16 mouse cellular contexts compared by ENCODE assay signal in the genomic region with DNA sequence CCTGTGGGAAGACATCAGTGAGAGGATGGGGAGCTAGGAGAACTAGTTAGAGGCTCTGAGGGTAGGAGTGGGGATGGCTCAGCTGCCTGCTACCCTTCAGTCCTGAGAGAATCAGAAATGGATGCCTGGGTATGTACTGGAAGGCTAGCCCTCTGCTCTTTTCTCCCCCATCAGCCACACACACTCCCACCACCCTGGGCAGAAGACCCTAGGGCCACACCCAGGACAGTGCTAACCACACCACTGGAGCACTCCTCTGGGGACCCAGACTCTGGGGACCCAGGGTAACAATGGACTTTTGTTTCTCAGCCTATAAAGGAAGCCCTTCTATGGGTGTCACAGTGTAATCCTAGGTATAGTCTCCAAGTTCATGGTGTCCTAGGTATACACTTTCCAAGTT.
DNase-seq lines count a peak whose midpoint lies in the region; ATAC-seq and TF ChIP-seq lines count a peak whose summit lies in the region.
"Had no signal": no experiment of that assay in that cellular context is flagged by ENCODE, and none has a peak within 500 bp of the region (broad histone marks: within the 10 kb centered on the region; RNA-seq: fewer than 3 reads in every experiment).

No protein-coding gene starts in this region.

- DNase-seq in heart, postnatal 4 days, result no peak
- DNase-seq in limb, embryonic 10.5 days (ENCODE audit: low spot score), result no peak
- no peak for DNase-seq in adrenal gland, adult 2 months
- DNase-seq: cerebellum, adult 11-12 months; cerebellum, postnatal 25 days; left cerebral cortex, postnatal 4 days; midbrain, embryonic 14.5 days had no signal

- no peak overlapping the region for H3K4me2 ChIP-seq in heart, embryonic 12.5 days
- no peak overlapping the region for H3K4me2 ChIP-seq in limb, embryonic 12.5 days
- H3K4me2 ChIP-seq in forebrain, embryonic 12.5 days, result no peak overlapping the region
- H3K4me2 ChIP-seq: kidney, embryonic 15.5 days had no signal

- no peaks in the 10 kb centered on the region for H3K9me3 ChIP-seq in heart, embryonic 12.5 days (replicated peaks)
- no peaks in the 10 kb centered on the region for H3K9me3 ChIP-seq in limb, embryonic 12.5 days
- H3K9me3 ChIP-seq in limb, embryonic 10.5 days (replicated peaks), result no peaks in the 10 kb centered on the region
- no peaks in the 10 kb centered on the region for H3K9me3 ChIP-seq in forebrain, embryonic 12.5 days
- H3K9me3 ChIP-seq: kidney, embryonic 15.5 days had no signal

- ATAC-seq in heart, embryonic 12.5 days (ENCODE audit: insufficient number of reproducible peaks, low FRiP score), result 0 out of 2 replicates have a peak, but pooled peaks have one; percentile 35
- peak; percentile 73; the same call in 1 of the 2 replicates for ATAC-seq in limb, embryonic 12.5 days (ENCODE audit: insufficient number of reproducible peaks, insufficient read depth, low FRiP score, low TSS enrichment, low read depth)
- no peak for ATAC-seq in forebrain, embryonic 12.5 days (ENCODE audit: low FRiP score)
- ATAC-seq: forebrain, embryonic 14.5 days; hindbrain, embryonic 16.5 days had no signal

- no peak overlapping the region for H3K9ac ChIP-seq in heart, embryonic 12.5 days
- H3K9ac ChIP-seq in limb, embryonic 12.5 days (replicated peaks), result no peak overlapping the region
- H3K9ac ChIP-seq in forebrain, embryonic 12.5 days, result no peak overlapping the region
- H3K9ac ChIP-seq: kidney, embryonic 15.5 days; liver, embryonic 14.5 days had no signal

- TF ChIP-seq CTCF in bone marrow, adult 2 months (IDR thresholded peaks at IDR 0.05; ENCODE audit: control insufficient read depth, insufficient read depth, low read length), result no peak

- no peaks in the 10 kb centered on the region; the same call in 1 of the 2 replicates for H3K27me3 ChIP-seq in heart, embryonic 12.5 days (replicated peaks)
- no peaks in the 10 kb centered on the region for H3K27me3 ChIP-seq in limb, embryonic 12.5 days
- H3K27me3 ChIP-seq in limb, embryonic 10.5 days (ENCODE audit: low read depth, poor library complexity, severe bottlenecking), result no peaks in the 10 kb centered on the region
- no peaks in the 10 kb centered on the region for H3K27me3 ChIP-seq in forebrain, embryonic 12.5 days
- H3K27me3 ChIP-seq: kidney, embryonic 15.5 days had no signal

- no peak overlapping the region for H3K4me3 ChIP-seq in heart, embryonic 12.5 days
- no peak overlapping the region for H3K4me3 ChIP-seq in limb, embryonic 12.5 days (replicated peaks)
- H3K4me3 ChIP-seq in limb, embryonic 10.5 days, result no peak overlapping the region
- H3K4me3 ChIP-seq in bone marrow, adult 2 months (replicated peaks; ENCODE audit: control insufficient read depth, low read depth, low read length), result no peak overlapping the region
- H3K4me3 ChIP-seq in brown adipose tissue, adult 24 weeks (ENCODE audit: insufficient read depth, low read depth, low read length), result no peak overlapping the region
- H3K4me3 ChIP-seq in forebrain, embryonic 12.5 days (replicated peaks), result no peak overlapping the region
- H3K4me3 ChIP-seq: kidney, embryonic 15.5 days had no signal

- TF ChIP-seq POLR2A in bone marrow, adult 2 months (IDR thresholded peaks at IDR 0.05; ENCODE audit: borderline replicate concordance, control insufficient read depth, low read depth, low read length), result no peak

- peak overlapping the region; percentile 71 for H3K27ac ChIP-seq in heart, embryonic 12.5 days (ENCODE audit: poor library complexity, severe bottlenecking)
- H3K27ac ChIP-seq in limb, embryonic 12.5 days, result no peak overlapping the region
- H3K27ac ChIP-seq in limb, embryonic 10.5 days, result no peak overlapping the region
- peak overlapping the region; percentile 23; the same call in 1 of the 2 replicates for H3K27ac ChIP-seq in bone marrow, adult 2 months (ENCODE audit: control insufficient read depth, insufficient read depth, low read depth, low read length, poor library complexity)
- peak overlapping the region; percentile 86 for H3K27ac ChIP-seq in brown adipose tissue, adult 24 weeks (replicated peaks; ENCODE audit: low read depth, low read length)
- H3K27ac ChIP-seq in forebrain, embryonic 12.5 days, result no peak overlapping the region
- H3K27ac ChIP-seq: liver, embryonic 14.5 days had no signal

- H3K4me1 ChIP-seq in heart, embryonic 12.5 days (replicated peaks), result peaks cover 25% of the 10 kb centered on the region
- no peaks in the 10 kb centered on the region; the same call in 1 of the 2 replicates for H3K4me1 ChIP-seq in limb, embryonic 12.5 days (replicated peaks)
- peaks cover 5% of the 10 kb centered on the region for H3K4me1 ChIP-seq in limb, embryonic 10.5 days
- H3K4me1 ChIP-seq in bone marrow, adult 2 months (ENCODE audit: control insufficient read depth, insufficient read depth, low read length), result peaks cover 6% of the 10 kb centered on the region; the same call in 1 of the 2 replicates
- peaks cover 24% of the 10 kb centered on the region for H3K4me1 ChIP-seq in brown adipose tissue, adult 24 weeks (ENCODE audit: control insufficient read depth, insufficient read depth, insufficient read length, low read length)
- H3K4me1 ChIP-seq in forebrain, embryonic 12.5 days, result 0 out of 2 replicates have a peak, but pooled peaks cover 2% of the 10 kb centered on the region

- H3K36me3 ChIP-seq in heart, embryonic 12.5 days, result no peaks in the 10 kb centered on the region
- H3K36me3 ChIP-seq in limb, embryonic 12.5 days, result no peaks in the 10 kb centered on the region
- H3K36me3 ChIP-seq in limb, embryonic 10.5 days, result no peaks in the 10 kb centered on the region
- no peaks in the 10 kb centered on the region for H3K36me3 ChIP-seq in forebrain, embryonic 12.5 days (replicated peaks)
- H3K36me3 ChIP-seq: kidney, embryonic 15.5 days had no signal

Comparison
In these comparisons a context has a peak if more than half of its experiments do, and no peak if none do; other contexts are left out.
1. H3K27ac ChIP-seq: peak in heart, embryonic 12.5 days (single experiment), bone marrow, adult 2 months (single experiment) and brown adipose tissue, adult 24 weeks (single experiment); none in limb, embryonic 12.5 days (single experiment), limb, embryonic 10.5 days (single experiment) and forebrain, embryonic 12.5 days (single experiment).